11 mouse cellular contexts compared by ENCODE assay signal in the genomic region with DNA sequence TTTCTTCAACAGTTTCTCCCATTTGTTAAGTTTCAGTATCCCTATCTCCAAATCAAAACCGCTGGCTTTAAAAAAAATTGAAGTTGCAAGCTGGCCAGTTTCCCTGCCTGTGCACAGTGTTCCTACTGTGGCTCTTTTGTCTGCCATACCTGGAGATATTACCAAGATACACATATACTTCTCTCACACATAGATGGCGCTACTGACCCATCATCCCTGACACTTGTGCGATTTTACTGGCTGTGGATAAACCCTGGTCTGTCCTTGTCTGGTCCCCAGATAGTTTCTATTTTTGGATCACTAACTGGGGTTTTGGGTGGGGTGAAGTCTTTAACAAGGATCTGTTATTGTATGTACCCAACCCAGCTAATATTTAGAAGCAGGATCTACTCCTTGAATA.
DNase-seq lines count a peak whose midpoint lies in the region; ATAC-seq and TF ChIP-seq lines count a peak whose summit lies in the region.
"Had no signal": no experiment of that assay in that cellular context is flagged by ENCODE, and none has a peak within 500 bp of the region (broad histone marks: within the 10 kb centered on the region; RNA-seq: fewer than 3 reads in every experiment).

No protein-coding gene starts in this region.

- 11% methylated on average over 3 of the region's 3 CpGs for WGBS in kidney, embryonic 16.5 days
- WGBS in limb, embryonic 14.5 days, result 12% methylated on average over 3 of the region's 3 CpGs

- no peak for TF ChIP-seq POLR2A in limb, embryonic 14.5 days (IDR thresholded peaks at IDR 0.05; ENCODE audit: borderline replicate concordance, extremely low read depth, insufficient read depth, insufficient read length)

- no peak overlapping the region for H3K4me2 ChIP-seq in kidney, embryonic 16.5 days (replicated peaks; ENCODE audit: low read depth, low read length)
- no peak overlapping the region for H3K4me2 ChIP-seq in limb, embryonic 14.5 days (replicated peaks; ENCODE audit: low read depth, low read length, severe bottlenecking)
- H3K4me2 ChIP-seq: embryonic facial prominence, embryonic 13.5 days; limb, embryonic 15.5 days; stomach, embryonic 15.5 days had no signal

- H3K4me1 ChIP-seq in kidney, embryonic 16.5 days (ENCODE audit: insufficient read depth, low read length), result no peaks in the 10 kb centered on the region
- no peaks in the 10 kb centered on the region for H3K4me1 ChIP-seq in E14TG2a.4 (replicated peaks; ENCODE audit: low read depth, low read length)
- no peaks in the 10 kb centered on the region for H3K4me1 ChIP-seq in limb, embryonic 14.5 days (ENCODE audit: control insufficient read depth, insufficient read depth, low read length)
- H3K4me1 ChIP-seq: embryonic facial prominence, embryonic 13.5 days; limb, embryonic 15.5 days; stomach, embryonic 15.5 days had no signal

- H3K9ac ChIP-seq in kidney, embryonic 16.5 days (replicated peaks; ENCODE audit: low read length), result no peak overlapping the region
- H3K9ac ChIP-seq in limb, embryonic 14.5 days (ENCODE audit: low read depth, low read length, severe bottlenecking), result no peak overlapping the region
- H3K9ac ChIP-seq: embryonic facial prominence, embryonic 13.5 days; limb, embryonic 15.5 days; stomach, embryonic 15.5 days had no signal

- H3K4me3 ChIP-seq in kidney, embryonic 16.5 days (ENCODE audit: low read length), result no peak overlapping the region
- no peak overlapping the region for H3K4me3 ChIP-seq in E14TG2a.4 (replicated peaks; ENCODE audit: low read length)
- no peak overlapping the region for H3K4me3 ChIP-seq in limb, embryonic 14.5 days (replicated peaks; ENCODE audit: low read length)
- H3K4me3 ChIP-seq: embryonic facial prominence, embryonic 13.5 days; limb, embryonic 15.5 days; stomach, embryonic 15.5 days had no signal

- no peaks in the 10 kb centered on the region for H3K9me3 ChIP-seq in kidney, embryonic 16.5 days (ENCODE audit: low read length)
- H3K9me3 ChIP-seq in E14TG2a.4 (ENCODE audit: low read length), result no peaks in the 10 kb centered on the region
- no peaks in the 10 kb centered on the region for H3K9me3 ChIP-seq in limb, embryonic 14.5 days (ENCODE audit: control insufficient read depth, low read length)
- H3K9me3 ChIP-seq: embryonic facial prominence, embryonic 13.5 days; limb, embryonic 15.5 days; stomach, embryonic 15.5 days had no signal

- TF ChIP-seq CTCF in E14TG2a.4 (conservative IDR thresholded peaks at IDR 0.05; ENCODE audit: low read length), result peak; percentile 30

- ATAC-seq in kidney, embryonic 16.5 days (ENCODE audit: low FRiP score, low TSS enrichment), result no peak; the same call in 1 of the 2 replicates
- peak; percentile 52 for ATAC-seq in activated CD4-positive, CD25-positive, alpha-beta regulatory T cell, adult 4 months
- no peak for ATAC-seq in limb, embryonic 14.5 days (ENCODE audit: low FRiP score, low read depth)

- DNase-seq in kidney, adult 11 months, result peak; percentile 6
- peak; percentile 37 for DNase-seq in forelimb bud, embryonic 11.5 days (ENCODE audit: low read depth, low spot score)
- peak; percentile 51 for DNase-seq in limb, embryonic 14.5 days (ENCODE audit: low spot score)
- DNase-seq in testis, postnatal 14 days (ENCODE audit: low spot score), result peak; percentile 5
- no peak for DNase-seq in urinary bladder, postnatal 4 days (ENCODE audit: low spot score in 2 of 2)

- H3K36me3 ChIP-seq in kidney, embryonic 16.5 days (ENCODE audit: insufficient read depth, low read length), result no peaks in the 10 kb centered on the region
- no peaks in the 10 kb centered on the region for H3K36me3 ChIP-seq in E14TG2a.4 (ENCODE audit: insufficient read depth, low read length)
- H3K36me3 ChIP-seq in limb, embryonic 14.5 days (ENCODE audit: control insufficient read depth, insufficient read depth, low read length), result no peaks in the 10 kb centered on the region
- H3K36me3 ChIP-seq: embryonic facial prominence, embryonic 13.5 days; limb, embryonic 15.5 days; stomach, embryonic 15.5 days had no signal

- H3K27ac ChIP-seq in kidney, embryonic 16.5 days (ENCODE audit: low read length), result no peak overlapping the region
- no peak overlapping the region for H3K27ac ChIP-seq in limb, embryonic 14.5 days (replicated peaks; ENCODE audit: low read depth, low read length)
- H3K27ac ChIP-seq: embryonic facial prominence, embryonic 13.5 days; limb, embryonic 15.5 days; stomach, embryonic 15.5 days had no signal

- H3K27me3 ChIP-seq in kidney, embryonic 16.5 days (ENCODE audit: insufficient read depth, low read length), result no peaks in the 10 kb centered on the region
- no peaks in the 10 kb centered on the region for H3K27me3 ChIP-seq in E14TG2a.4 (ENCODE audit: insufficient read depth, low read length)
- no peaks in the 10 kb centered on the region for H3K27me3 ChIP-seq in limb, embryonic 14.5 days (ENCODE audit: control insufficient read depth, insufficient read depth, low read length)
- H3K27me3 ChIP-seq: embryonic facial prominence, embryonic 13.5 days; limb, embryonic 15.5 days; stomach, embryonic 15.5 days had no signal

Comparison
In these comparisons a context has a peak if more than half of its experiments do, and no peak if none do; other contexts are left out.
1. DNase-seq: peak in kidney, adult 11 months (single experiment), forelimb bud, embryonic 11.5 days (single experiment), limb, embryonic 14.5 days (single experiment) and testis, postnatal 14 days (single experiment); none in urinary bladder, postnatal 4 days (0 of 2).